Mouse (Mus musculus) MEL (cell line): ENCODE data around the gene Disp3.

ENCODE experiments used
- CHD2 ChIP-seq: IDR thresholded peaks from 2 replicates; pipeline ENCODE4 v1.6.1; 2011; ENCODE audit warnings: low read length, improper control_type of control experiment
- CTCF ChIP-seq, 3 experiments: IDR thresholded peaks in 2 of 3; conservative IDR thresholded peaks in 1 of 3; 2 replicates each; pipeline ENCODE4 v1.5.1; 2011 to 2012; ENCODE audit warnings: low read length in 3 of 3, low read depth in 2 of 3, mild to moderate bottlenecking in 2 of 3, improper control_type of control experiment in 1 of 3, inconsistent platforms in 1 of 3, mixed read lengths in 1 of 3, moderate library complexity in 1 of 3; ENCODE audit not compliant: control insufficient read depth in 1 of 3, insufficient read depth in 1 of 3, poor library complexity in 1 of 3, severe bottlenecking in 1 of 3
- ELF1 ChIP-seq: IDR thresholded peaks from 2 replicates; pipeline ENCODE4 v1.6.1; 2014; ENCODE audit warnings: low read depth, mild to moderate bottlenecking, inconsistent platforms, low read length, improper control_type of control experiment, moderate library complexity
- EP300 ChIP-seq, 2 experiments: IDR thresholded peaks; 2 replicates each; pipeline ENCODE4 v1.6.1; 2011; ENCODE audit warnings: improper control_type of control experiment in 2 of 2, low read length in 2 of 2, low read depth in 1 of 2, mild to moderate bottlenecking in 1 of 2
- GATA1 ChIP-seq: IDR thresholded peaks from 2 replicates; pipeline ENCODE4 v1.6.1; 2011; ENCODE audit warnings: low read depth, low read length, improper control_type of control experiment
- HCFC1 ChIP-seq: IDR thresholded peaks from 2 replicates; pipeline ENCODE4 v1.6.1; 2012; ENCODE audit warnings: low read depth, mild to moderate bottlenecking, inconsistent platforms, low read length, improper control_type of control experiment, moderate library complexity
- MAX ChIP-seq: IDR thresholded peaks from 2 replicates; pipeline ENCODE4 v1.6.1; 2011; ENCODE audit warnings: low read length, improper control_type of control experiment
- RAD21 ChIP-seq: IDR thresholded peaks from 2 replicates; pipeline ENCODE4 v1.6.1; 2011; ENCODE audit warnings: mild to moderate bottlenecking, low read depth, low read length, improper control_type of control experiment
- SMC3 ChIP-seq: IDR thresholded peaks from 2 replicates; pipeline ENCODE4 v1.6.1; 2011; ENCODE audit warnings: low read depth, low read length, improper control_type of control experiment
- USF1 ChIP-seq: IDR thresholded peaks from 2 replicates; pipeline ENCODE4 v1.6.1; 2014; ENCODE audit warnings: low read depth, mild to moderate bottlenecking, inconsistent platforms, low read length, improper control_type of control experiment, moderate library complexity
- ZKSCAN1 ChIP-seq: IDR thresholded peaks from 2 replicates; pipeline ENCODE4 v1.6.1; 2012; ENCODE audit warnings: low read depth, mild to moderate bottlenecking, inconsistent platforms, low read length, improper control_type of control experiment, moderate library complexity

- TF ChIP-seq CTCF (IDR thresholded peaks at IDR 0.05 in 2 of 3, conservative IDR thresholded peaks at IDR 0.05 in 1 of 3; ENCODE audit: control insufficient read depth in 1 of 3, insufficient read depth in 1 of 3, low read depth in 2 of 3, low read length in 3 of 3, poor library complexity in 1 of 3, severe bottlenecking in 1 of 3) (no peak), RAD21 (no peak), SMC3 (no peak), ELF1 (no peak), CHD2 (no peak), USF1 (no peak), HCFC1 (no peak), MAX (no peak), ZKSCAN1 (no peak), GATA1 (no peak), EP300 (IDR thresholded peaks at IDR 0.05; ENCODE audit: low read depth in 1 of 2, low read length in 2 of 2) (no peak)
These were observed 69.5 kb downstream of the Disp3 start for GRCm38 (mm10) chr4:148218238-148218637.
